Mouse (Mus musculus) frontal cortex, postnatal 25 days (tissue): ENCODE data around the gene Olfr631.
"Not testable (repeated sequence)": the region's sequence is repeated elsewhere in the genome, so short reads cannot be mapped to it uniquely, and the experiment has no call there.

ENCODE experiments used
- DNase-seq, 2 experiments: peaks; one replicate each; pipeline ENCODE4 v3.0.0; 2022; ENCODE audit warnings: low spot score in 2 of 2

Olfr631 gene

DNA sequence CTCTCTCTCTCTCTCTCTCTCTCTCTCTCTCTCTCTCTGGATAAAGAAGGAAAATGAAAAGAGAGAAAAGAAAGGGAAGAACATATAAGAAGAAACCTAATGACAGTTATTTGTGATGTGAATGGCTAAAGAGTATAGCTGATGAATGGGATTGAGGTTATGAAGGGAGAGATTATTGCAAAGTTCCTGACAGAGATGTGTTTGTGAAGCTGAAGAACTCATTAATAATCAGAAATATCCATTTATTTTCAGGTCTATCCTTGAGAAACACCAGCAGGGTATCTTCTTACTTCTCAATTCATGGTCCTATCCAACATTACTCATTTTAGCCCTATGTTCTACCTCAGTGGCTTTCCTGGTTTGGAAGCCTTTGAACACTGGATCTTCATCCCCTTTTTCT lies at the start of gene Olfr631:
Olfr631 (plus strand) TSS at position 301 of the 400 bp plus-strand sequence.
- DNase-seq, result no peak

DNA sequence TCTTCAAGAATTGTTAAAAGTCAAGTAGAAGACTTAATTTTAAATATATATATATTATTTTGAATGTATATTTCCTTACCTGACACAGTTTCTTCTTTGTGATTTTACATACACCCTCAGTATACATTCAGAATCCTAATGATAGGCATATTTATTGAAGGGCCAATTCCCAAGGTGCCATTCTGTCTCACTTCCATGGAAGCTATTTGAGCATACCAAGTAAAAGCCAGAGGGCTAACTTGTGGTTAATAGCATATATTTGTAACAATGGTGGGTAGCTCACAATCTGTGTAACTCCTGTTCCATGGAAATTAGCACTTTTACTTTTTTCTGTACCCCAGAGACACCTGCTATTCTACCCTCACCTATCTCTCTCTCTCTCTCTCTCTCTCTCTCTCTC lies 42.5 kb upstream of the Olfr631 start, which contains the start of gene Olfr66:
Olfr66 (minus strand) TSS at position 101 of the 400 bp plus-strand sequence.
- no peak for DNase-seq

DNA sequence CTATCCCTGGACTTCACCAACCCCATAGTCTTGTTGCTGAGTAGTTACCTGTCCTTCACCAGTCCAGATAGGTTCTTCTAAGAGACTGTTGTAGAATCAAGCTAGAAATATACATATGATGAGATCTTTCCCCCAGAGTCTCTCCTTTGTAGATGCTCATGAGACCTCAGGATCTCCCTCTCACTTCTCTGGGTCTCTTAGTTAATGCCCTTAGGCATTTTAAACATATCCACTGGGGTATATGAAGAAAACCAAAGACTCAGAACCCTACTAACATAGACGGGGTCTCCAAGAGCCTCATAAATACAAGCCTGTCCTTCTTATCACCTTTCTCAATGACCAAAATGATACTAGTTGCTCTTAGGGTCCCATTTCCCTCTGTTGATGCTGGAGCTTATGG lies 34.2 kb upstream of the Olfr631 start, which contains the start of gene Olfr64:
Olfr64 (minus strand) TSS at position 101 of the 400 bp plus-strand sequence.
- DNase-seq, result no peak

DNA sequence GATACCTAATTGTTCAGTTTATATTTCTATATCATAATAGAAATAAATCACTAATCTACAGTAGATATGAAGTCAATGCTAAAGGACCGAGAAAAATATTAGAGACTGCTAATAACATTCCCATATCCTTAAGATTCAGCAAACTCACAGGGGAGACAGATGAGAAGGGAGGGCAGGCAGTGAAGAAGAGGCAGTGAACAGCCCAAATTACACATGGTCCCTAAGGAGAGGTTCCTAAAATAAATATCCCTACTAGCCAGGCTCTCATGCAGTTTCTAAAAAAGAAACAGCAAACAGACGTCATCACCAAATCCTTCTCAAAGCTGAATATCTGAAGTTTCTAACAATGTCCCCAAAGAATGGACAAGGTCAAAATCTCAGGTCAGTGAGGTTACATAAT lies 25.4 kb upstream of the Olfr631 start, which contains the start of gene Olfr65:
Olfr65 (plus strand) TSS at position 301 of the 400 bp plus-strand sequence.
- no peak for DNase-seq

DNA sequence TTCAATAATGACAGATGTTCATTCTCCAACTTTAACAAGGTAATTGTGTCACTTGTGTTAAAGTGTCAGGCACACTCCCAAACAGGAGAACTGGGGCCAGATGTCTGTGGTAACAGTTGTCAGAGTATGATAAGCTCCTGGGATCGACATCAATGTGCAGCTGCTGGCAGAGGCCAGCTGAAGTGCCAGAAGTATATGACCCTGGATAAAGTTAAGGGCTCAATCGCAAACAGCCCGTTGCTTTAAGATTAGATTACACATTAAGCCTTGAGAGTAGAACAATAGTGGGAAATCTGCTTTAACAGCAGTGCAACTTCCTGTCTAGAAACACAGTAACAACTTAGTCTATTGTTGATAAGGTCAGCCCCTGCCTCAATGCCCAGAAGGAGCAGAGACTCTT lies 18.6 kb upstream of the Olfr631 start:
- DNase-seq, result no peak

DNA sequence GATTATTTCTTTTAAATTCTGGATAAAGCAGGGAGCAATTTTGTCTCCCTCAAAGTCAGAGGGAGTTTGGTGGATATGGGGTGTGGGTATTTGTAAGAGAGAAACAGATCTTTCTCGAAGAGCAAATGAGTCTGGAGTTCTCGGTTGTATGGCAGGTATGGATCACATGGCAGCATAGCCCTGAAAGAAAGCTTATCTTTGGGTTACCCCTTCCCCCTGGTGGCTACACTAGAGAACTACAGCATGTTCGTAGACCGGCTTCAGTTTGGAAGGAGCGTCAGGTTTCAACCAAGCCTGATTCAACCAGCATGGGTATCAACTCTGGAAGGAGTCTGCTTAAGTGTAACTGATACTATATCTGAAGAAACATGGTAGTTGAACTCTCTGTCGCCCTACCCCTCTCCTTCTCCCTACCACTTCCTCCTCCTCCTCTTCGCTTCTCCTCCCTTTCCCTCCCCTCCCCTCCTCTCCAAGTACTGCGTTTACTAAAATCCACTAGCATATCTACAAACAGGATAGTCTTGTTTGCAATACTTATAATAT lies 15.6 kb upstream of the Olfr631 start:
- no peak for DNase-seq

DNA sequence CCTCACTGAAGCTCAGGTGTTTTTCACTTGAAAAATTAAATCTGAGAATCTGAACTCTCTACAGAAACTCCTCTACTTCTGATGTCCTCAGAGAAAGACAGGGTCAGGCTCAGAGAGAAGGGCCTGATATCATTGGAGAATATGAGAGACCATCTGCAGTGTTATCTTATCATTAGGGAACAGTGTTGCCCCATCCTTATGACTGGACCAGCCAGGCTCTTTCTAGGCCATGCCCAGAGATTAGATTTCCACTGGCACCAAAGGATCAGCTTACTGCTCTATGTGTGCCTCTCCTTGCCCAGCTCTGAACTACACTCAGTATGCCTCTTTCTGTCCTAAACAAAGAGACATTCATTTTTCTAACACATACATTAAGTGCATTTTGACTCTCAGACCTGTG lies 13.3 kb upstream of the Olfr631 start:
- no peak for DNase-seq

DNA sequence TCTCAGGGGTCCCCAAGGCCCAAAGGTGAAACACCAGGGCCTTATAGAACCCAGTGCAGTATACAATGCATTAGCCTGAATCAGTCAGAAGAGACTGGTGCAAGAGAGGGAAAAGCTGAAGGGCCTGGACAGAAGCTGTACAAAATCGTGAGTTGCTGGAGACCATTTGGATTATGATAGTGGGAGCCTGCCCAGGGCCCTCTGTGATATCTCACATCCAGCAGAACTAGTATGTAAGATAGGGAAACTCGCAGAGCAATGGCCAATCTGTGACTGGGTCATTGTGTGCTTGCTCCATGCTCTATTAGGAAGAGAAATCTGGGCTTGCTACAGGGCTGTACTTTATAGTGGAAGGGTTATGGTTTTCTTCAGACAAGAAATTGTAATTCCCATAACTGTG lies 5.6 kb downstream of the Olfr631 start, which contains the start of gene Olfr632:
Olfr632 (plus strand) TSS at position 84 of the 400 bp plus-strand sequence.
- DNase-seq, result no peak

DNA sequence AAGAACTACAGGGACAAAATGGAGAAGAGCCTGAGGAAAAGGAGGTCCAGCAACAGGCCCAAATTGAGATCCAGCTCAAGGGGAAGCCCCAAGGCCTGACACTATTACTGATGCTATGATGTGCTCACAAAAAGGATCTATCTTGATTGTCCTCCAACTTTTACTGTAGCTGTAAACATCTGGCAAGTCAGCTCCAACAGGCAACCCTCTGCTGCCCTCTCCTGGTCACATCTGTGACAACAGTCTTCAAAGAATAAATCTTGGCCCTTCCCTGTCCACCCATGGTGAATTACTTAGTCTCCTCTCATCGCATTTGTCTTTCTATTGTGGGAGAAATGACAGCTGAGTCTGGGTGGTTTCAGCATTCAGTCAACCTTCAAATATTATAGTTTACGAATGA lies 14.1 kb downstream of the Olfr631 start:
- no peak for DNase-seq

DNA sequence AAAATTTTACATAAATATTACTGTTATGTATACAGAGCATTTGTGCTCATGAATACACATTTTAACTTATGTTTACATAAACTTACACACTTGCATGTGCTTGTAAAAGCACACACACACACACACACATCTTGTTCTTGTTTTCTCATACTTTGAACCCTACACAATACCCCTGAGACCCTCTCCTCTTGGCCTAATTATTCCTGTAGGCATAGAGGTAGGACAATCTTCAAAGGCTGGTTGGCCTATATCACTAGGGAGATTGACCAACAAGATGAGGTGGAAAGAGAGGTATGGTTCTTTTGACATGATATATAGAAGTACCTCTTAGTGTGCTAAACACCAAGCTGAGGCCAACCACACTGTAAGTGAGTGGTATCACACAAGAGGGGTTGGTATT lies 15.5 kb downstream of the Olfr631 start, which contains the start of gene Olfr633:
Olfr633 (plus strand) TSS at position 301 of the 400 bp plus-strand sequence.
- no peak for DNase-seq

DNA sequence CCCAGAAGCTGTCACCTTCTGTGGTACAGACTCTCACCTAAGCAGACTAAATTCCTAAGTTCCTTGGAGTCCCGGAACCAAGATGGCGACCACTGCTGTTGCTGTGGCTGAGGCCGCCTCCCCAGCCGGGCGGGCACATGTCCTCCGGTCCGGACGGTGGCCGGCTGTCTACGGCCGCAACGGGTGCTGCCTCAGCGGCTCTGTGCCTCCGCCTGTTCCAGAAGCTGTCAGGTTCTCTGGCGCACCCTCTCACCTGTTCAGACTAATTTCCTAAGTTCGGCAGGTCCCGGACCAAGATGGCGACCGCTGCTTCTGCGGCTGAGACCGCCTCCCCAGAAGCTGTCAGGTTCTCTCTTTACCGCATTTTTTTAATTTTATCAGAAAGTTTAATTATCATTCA lies 38.2 kb downstream of the Olfr631 start:
- DNase-seq, result not testable (repeated sequence)

DNA sequence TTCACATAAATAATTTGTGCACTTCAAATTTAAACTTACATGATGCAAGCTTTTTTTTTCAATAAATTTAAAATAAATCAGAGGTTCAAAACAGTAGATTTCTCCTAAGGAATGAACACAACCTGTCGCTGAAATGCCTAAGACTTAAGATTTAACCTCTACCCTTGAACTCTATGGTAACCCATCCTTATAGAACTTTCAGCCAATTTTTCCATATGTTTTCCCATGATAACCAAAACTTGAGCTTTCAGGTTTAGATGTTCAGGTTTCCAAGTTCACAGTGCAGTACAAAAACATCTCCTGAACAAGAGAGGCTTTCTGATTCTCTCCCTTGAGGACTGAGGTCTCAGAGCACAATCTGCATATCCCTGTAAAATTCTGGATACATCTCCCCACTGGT lies 42.2 kb downstream of the Olfr631 start, which contains the start of gene Olfr635:
Olfr635 (plus strand) TSS at position 301 of the 400 bp plus-strand sequence.
- DNase-seq, result no peak

DNA sequence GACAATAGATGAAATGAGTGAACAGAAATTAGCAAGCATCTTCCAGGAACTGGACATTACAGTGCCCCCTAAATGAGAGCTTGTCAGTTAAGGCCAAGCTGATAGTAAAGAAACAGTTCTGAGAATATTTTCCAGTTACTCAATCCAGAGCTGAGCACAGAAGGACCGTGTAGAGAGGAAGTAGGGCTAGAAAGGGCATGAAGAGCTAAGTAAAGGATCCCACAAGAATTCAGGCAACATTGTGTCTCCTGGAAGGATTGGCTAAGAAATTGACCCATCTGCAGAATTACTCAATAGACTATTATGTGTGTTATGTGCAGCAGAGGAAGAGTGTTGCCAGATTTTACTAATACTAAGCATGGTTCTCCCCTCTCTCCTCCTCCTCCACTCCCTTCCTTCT lies 43.2 kb downstream of the Olfr631 start:
- DNase-seq, result no peak
